Mouse (Mus musculus): ENCODE data around the gene Prss50. TPM values are rescaled to one million over a fixed set of nuclear protein-coding genes. Genes with fewer than 3 reads are reported as not detected.

The Prss50 gene
- total RNA-seq, 2 experiments from 2014 or later, result 1.4 to 10.4 TPM

DNA sequence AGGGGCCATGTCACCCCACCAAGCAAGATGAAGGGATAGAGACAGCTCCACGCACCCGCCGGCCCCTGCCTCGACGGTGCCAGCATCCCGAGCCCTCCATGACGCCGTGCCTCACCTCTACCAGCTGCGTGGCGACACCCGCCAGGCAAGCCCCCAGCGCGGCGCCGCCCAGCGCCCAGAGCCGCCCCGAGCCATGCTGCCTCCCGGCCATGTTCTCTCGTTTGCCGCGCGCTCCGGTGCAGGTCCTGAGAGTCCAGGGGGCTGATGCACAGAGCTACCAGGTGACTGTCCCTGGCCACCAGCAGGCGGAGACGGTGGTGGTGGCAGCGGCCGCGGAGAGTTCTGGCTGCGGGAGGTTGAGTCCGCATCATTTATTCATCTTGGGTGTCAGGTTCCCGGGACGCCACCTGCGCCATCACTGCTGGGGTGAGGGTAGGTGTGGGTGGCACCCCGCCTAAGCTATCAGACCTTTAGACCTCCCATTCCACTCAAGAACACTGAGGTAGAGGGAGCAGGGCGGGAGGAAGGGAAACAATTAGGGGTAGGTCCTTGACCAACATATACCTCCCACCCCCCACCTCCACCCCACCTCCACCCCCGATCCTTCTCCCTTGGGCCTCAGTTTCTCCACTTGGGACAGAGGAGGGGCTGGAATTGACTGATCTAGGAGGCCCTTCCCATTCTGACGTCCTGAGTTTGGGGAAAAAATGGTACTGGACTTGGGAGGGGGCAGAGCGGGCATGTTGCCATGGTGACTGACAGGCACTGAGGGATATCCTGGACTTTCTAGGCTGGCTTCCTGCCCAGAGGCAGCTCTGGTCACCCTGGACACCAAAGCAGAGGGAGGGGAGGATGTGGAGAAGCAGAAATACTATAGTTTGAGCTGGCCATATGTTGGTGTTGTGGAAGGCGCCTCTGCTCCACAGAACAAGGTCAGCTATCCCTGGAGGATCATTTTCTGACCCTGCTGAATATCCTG lies 16.2 kb downstream of the Prss50 start:
- no peak for ATAC-seq (replicated peaks; ENCODE audit: poor library complexity)

DNA sequence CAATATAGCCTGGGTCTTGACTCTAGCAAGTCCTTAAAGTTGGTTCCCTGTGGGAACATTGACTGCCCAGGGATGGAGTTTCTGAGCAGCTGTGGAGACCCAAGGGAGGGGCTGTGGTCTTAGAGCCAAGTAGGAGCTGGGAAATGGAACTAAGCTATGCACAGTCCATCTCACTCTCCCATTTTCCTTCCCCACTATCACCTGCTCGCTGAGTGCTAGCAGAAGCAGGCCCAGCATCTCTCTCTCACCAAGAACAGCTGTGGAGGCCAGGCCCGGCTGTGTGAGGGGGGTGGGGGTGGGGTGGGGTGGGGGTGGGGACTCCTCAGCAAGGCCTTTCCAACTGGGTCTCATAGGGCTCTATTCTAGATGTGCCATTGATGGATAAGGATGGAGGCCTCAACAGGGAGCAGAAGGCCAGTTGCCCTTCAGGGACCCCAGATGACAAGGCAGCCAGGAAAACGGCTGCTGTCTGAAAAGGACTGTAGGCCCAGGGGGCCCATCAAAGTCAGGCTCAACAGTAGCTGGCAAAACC lies 17.0 kb downstream of the Prss50 start:
- ATAC-seq (replicated peaks; ENCODE audit: poor library complexity), result no peak

DNA sequence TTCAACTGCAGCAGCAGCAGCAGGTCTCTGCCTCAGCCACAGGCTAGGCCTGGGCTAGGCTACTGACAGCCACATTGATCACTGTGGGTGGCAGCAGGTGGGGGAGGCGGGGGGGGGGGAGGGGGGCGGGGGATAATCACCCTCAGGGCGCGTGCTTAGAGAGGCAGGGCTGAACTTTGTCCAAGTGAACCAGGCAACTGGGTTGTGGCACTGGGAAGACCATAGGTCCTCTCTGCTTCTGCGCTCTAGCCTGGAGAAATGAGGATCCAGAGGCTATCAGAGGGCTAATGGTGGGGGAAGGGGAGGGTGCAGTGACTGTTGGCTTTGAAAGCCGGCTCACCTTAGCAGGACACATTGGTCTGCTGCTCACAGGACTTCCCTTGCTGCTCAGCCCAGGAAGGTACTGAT lies 17.5 kb downstream of the Prss50 start:
- no peak for ATAC-seq (replicated peaks; ENCODE audit: poor library complexity)

DNA sequence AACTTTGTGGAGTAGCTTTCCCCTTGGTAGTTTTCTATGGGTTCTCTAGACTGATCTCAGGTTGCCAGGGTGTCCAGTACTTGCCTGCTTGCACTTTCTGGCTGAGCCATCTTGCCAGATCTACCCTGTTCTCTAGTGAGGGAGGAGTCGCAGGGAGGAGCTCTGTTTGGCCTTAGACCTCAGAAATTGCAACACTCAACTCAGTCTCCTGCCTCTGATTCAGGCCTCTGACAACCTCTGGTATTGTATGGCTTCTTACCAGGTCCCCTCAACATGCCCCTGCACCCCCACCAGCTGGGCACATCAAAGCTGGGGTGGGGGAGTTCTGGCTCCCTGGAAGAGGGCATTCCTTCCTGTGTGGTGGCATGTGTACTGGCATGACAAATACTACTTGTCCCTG lies 19.6 kb downstream of the Prss50 start:
- ATAC-seq (replicated peaks; ENCODE audit: poor library complexity), result 0 out of 2 replicates have a peak, but pooled peaks have one; percentile 29

GRCm38 (mm10) chr9:110877888-110878287 lies 20.1 kb downstream of the Prss50 start:
- ATAC-seq (replicated peaks; ENCODE audit: poor library complexity), result no peak

- ATAC-seq (replicated peaks; ENCODE audit: poor library complexity), result no peak
These were observed 21.6 kb downstream of the Prss50 start, which contains the start of gene Als2cl for GRCm38 (mm10) chr9:110879191-110879920. Gene Als2cl, plus strand, starts transcription at chr9:110879870.

- ATAC-seq (replicated peaks; ENCODE audit: poor library complexity), result peak; percentile 40
These were observed 22.3 kb downstream of the Prss50 start, which contains the start of gene Tmie for GRCm38 (mm10) chr9:110879998-110880561. Gene Tmie, minus strand, starts transcription at chr9:110880113.

DNA sequence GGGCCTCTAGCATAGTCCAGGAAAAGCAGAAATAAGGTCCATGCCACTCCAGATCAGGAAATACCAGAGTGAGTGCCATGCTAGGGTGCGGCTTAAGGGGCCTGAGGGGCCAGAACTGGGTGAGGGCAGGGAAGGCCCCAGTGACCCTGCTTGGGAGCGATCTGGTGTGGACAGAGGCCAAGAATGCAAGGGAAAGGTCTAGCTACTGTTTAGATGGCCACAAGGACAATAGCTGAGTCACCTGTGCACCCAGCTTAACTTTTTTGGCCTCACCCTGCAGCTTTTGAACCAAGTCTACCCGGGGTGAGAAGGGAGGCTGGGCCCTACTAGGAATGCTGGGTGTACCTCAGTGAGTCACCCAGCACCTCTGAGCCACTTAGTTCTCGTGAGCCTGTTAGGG lies 23.0 kb downstream of the Prss50 start:
- ATAC-seq (replicated peaks; ENCODE audit: poor library complexity), result no peak

DNA sequence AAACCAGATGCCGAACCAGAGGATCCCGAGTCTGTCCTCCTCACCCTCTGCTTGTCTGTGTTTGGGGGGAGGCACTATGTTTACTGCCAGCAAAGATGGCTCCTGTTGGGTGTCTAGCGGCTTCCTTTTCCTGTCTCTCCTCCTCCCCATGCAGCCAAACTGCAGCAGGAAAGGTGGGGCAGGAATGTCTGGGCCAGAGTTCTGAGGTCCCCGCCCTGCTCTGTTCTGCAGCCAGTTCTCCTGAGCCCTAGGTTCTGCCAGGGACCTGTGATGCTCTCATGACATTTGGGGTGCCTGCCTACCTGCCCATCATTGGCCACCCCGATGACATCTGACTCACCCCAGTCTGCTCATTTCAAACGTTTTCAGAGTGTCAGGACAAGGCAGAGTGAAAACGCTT lies 24.2 kb downstream of the Prss50 start:
- no peak for ATAC-seq (replicated peaks; ENCODE audit: poor library complexity)

DNA sequence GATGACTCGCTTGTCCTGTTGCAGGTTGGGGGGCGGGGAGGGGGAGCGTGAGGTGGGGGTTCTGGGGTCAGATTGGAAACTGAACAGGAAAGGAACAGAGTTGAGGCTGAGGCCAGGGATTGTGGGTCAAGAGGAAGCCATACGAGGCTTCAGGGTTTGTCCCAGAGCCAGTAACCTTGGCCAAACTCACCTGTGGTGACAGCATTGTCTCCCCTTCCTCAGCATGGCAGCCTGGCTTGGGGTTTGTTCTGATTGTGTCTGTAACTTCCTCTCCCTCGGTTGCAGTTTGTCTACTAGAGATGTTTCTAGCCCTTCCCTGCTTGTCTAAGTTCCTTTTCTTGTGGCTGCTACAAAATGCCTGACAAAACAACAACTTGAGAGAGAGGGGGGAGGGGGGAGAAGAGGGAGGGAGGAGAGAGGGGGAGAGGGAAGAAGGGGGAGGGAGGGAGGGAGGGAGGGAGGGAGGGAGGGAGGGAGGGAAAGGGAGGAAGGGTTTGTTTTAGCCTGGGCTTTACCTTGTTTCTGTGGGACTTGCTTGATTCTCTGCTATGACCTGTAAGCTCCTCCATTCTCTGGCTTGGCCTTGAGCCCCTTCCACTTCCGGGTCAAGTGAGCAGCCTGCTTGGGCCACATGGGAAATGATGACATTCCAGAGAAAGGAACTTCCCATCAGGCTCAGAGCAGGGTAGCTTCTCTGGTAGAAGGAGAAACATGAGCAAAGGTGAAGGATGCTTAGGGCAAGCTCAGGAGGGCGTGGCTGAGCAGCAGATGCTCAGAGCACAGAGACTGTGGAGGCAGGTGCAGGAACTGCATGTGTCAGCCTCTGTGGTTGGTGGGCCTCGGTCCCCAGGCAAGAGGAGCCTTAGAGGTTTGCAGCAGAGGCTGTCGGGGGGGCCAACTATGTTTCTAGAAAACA lies 29.9 kb downstream of the Prss50 start:
- no peak for ATAC-seq (replicated peaks; ENCODE audit: poor library complexity)

- no peak for ATAC-seq (replicated peaks; ENCODE audit: poor library complexity)
These were observed 31.2 kb downstream of the Prss50 start for GRCm38 (mm10) chr9:110888935-110889334.

DNA sequence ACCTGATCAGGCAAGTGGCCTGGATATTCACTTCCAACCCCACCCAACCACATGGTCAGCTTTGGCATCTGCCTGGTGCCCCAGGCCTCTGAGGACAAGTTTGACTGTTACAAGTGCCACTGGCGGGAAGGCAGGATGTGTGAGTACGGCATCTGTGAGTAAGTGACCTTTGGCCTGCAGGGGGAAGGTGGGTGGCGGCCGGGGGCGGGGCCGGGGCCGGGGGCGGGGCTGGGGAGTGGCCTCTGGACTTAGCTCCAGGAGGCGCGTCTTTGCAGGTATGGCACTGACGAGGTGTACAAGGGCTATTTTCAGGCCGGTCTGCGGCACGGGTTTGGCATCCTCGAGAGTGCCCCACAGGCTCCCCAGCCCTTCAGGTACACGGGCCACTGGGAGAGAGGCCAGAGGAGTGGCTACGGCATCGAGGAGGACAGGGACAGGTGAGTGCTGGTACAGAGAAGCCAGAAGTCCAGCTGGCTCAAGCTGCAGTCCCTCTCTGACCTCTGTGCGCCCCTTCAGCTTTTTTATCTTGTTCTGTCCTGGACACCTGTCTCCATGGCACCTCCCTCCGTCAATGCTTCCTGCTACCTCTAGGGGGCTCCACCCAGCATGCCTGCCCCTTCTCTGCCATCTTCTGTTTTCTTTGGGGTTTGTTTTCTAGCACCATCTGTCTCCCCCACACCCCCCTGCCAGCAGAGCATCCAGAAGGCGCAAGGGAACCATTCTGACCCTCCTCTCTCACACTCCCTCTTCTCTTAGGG lies 32.4 kb downstream of the Prss50 start:
- no peak for ATAC-seq (replicated peaks; ENCODE audit: poor library complexity)

- peak; percentile 24; the same call in 1 of the 2 replicates for ATAC-seq (replicated peaks; ENCODE audit: poor library complexity)
These were observed 33.5 kb downstream of the Prss50 start for GRCm38 (mm10) chr9:110891077-110891828.

GRCm38 (mm10) chr9:110892552-110892951 lies 34.8 kb downstream of the Prss50 start:
- no peak for ATAC-seq (replicated peaks; ENCODE audit: poor library complexity)

GRCm38 (mm10) chr9:110893429-110893828 lies 35.7 kb downstream of the Prss50 start:
- ATAC-seq (replicated peaks; ENCODE audit: poor library complexity), result peak; percentile 35; the same call in 1 of the 2 replicates

GRCm38 (mm10) chr9:110895507-110895906 lies 37.7 kb downstream of the Prss50 start:
- ATAC-seq (replicated peaks; ENCODE audit: poor library complexity), result no peak

GRCm38 (mm10) chr9:110895994-110896393 lies 38.2 kb downstream of the Prss50 start:
- ATAC-seq (replicated peaks; ENCODE audit: poor library complexity), result no peak

DNA sequence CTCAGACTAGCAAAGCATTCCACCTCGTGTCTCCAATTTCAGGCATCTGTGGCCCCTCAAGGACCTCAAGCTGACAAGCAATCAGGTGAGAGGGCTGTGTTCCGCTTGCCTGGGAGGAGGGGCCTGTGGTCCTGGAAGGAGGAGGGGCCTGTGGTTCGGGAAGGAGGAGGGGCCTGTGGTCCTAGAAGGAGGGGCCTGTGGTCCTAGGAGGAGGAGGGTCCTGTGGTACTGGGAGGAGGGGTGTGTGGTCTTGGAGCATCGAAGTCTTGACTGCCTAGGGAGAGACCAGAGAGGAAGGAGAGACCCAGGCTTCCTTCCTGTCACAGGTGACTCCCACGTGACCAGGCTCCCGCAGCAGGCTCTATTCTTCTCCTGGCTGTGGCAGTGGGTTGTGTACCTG lies 38.8 kb downstream of the Prss50 start:
- peak; percentile 59 for ATAC-seq (replicated peaks; ENCODE audit: poor library complexity)

Measured in megakaryocyte progenitor cell, adult 5-6 weeks (primary cell).